Mouse (Mus musculus) ES-E14 (cell line): Measurements from ENCODE around the gene Ccdc51.

Experiments
- CHD2 ChIP-seq: IDR thresholded peaks from 2 replicates; pipeline ENCODE4 v1.6.1; 2014; ENCODE audit warnings: mild to moderate bottlenecking, low read depth, low read length, inconsistent platforms
- HCFC1 ChIP-seq: IDR thresholded peaks from 2 replicates; pipeline ENCODE4 v1.6.1; 2012; ENCODE audit warnings: low read length, inconsistent platforms, borderline replicate concordance; ENCODE audit not compliant: insufficient read depth
- MAFK ChIP-seq: IDR thresholded peaks from 2 replicates; pipeline ENCODE4 v1.6.1; 2014; ENCODE audit warnings: mild to moderate bottlenecking, low read depth, low read length, inconsistent platforms; ENCODE audit not compliant: insufficient read depth
- ZC3H11A ChIP-seq: IDR thresholded peaks from 2 replicates; pipeline ENCODE4 v1.6.1; 2012; ENCODE audit warnings: low read depth, mild to moderate bottlenecking, inconsistent platforms, low read length, borderline replicate concordance

DNA sequence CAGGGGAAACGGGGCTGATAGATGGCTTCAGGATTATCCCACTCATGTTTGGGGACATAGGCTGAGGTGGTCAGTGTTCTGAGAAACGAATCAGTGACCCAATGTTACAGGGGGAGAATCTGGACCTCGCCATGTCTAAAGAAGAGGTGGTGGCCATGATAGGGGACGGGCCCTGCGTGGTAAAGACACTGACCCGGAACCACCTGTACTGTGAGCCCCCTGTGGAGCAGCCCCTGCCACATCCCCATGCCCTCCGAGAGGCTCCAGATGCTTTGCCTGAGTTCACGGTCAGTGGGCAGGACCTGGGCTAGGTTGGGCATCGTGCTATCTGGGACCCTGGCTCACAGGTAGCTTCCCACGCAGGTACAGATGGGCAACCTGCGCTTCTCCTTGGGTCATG is 27.9 kb downstream of the Ccdc51 start:
- TF ChIP-seq ZC3H11A, result no peak
- TF ChIP-seq MAFK, result no peak
- no peak for TF ChIP-seq CHD2
- no peak for TF ChIP-seq HCFC1
